Mouse (Mus musculus) cerebral cortex, adult 2 months (tissue): ENCODE data around the gene Col27a1.

Source experiments
- WGBS: fragments of 180-500 bp; shearing (Covaris S2); methylation state at CpG from one replicate; pipeline ENCODE4 v1.1.7; 2018; 5-methylcytosine and 5-hydroxymethylcytosine counted together

Col27a1 gene

DNA sequence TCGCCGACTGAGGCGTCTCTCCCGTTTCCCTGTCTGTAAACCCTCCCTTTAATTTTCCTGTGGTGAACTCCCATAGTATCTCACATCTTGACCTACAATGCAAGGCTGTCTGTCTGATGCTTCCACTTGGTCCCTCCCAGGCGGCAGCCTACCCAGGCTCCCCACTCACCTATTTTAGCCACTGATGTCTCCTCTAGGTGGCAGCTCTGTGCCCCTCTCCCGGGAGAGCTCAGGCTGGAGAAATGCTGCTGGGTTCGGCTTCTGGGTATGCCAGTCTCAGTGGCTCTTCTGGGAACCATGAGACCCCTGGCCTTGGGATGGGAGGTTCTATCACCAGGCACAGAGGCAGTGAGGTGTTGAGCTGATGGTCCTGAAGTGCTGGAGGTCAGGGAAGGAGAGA is 163.7 kb downstream of the Col27a1 start:
- 79% methylated on average over 7 of the region's 7 CpGs for WGBS

DNA sequence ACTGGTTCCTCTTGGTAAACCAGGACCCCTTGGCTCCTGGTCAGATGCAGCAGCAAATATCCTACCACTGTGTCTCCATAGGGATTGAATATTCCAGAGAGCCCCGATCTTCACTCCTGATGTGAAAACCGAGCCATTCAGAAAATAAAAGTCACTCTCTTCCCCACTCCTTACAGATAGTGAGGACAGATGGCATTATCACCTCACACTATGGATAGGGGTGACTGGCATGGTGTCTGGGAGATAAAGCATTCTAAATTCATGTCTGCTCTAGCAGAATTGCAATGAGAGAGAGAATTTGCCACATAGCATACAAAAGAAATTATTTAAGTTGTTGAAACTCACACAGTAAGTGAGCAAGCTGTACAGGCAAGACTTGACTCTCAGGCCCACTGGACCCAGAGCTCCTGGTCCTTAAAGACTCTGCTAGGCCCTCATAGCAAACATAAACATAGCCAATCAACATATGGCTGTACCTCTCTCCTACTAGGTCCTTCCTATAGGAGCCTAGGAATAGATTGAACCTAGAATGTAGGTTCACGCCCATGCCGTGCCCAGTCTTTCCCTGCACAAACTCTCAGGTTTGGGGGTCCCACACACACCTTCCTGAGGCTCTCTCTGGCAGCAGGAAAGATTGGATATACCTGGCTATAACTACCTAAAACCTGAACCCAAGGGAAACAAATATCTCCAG is 169.0 kb downstream of the Col27a1 start:
- WGBS: 89% methylated on average over 4 of the region's 4 CpGs

DNA sequence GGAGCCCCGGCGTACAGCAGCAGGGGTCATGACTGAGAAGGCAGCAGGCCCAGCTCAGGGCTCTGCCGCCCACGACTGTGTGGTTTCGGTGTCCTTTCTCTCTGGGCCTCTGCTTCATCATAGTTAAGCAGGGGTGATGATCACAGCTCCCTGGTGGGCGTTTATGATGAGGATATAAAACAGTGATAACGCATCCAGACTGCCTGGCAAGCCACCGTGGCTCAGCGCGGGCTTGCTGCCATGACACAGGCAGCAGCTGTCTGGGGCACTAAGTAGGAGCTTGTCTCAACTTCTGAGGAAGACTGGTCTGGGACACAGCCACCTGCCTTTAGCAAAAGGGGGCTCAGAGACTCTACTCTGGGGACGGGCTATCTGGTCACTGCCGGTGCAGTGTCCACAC is 169.7 kb downstream of the Col27a1 start:
- 62% methylated on average over 12 of the region's 12 CpGs for WGBS

DNA sequence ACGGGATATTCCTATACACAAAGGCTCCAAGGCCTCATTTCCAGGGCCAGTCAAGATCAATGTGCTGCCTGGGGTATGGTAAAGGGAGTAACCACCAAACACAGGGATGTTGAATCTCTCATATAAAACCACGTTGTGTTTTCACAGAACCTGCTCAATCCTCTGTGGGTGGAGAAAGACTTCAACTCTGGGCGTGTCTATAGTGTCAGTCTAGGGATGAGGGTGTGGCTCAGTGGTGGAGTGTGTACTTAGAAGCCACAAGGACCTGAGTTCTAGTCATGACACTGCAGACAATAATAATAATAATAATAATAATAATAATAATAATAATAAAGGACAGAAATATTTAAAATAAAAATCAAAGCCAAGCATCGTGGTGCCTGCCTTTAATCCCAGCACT is 170.5 kb downstream of the Col27a1 start:
- WGBS: 86% methylated on average over 4 of the region's 4 CpGs
